Mouse (Mus musculus) adrenal gland, postnatal 0 days (tissue): ENCODE results near the gene Actl7b. TPM values are rescaled to one million over a fixed set of nuclear protein-coding genes. Genes with fewer than 3 reads are reported as not detected.

Experiments
- polyA plus RNA-seq: library from polyadenylated mRNA; unstranded; fragments of >200 nt; fragmentation: Nextera tagmentation; extraction: Ambion mirVana; gene quantifications from 2 replicates; pipeline ENCODE4 v1.2.1, GENCODE M21; 2015

The Actl7b gene
- polyA plus RNA-seq, result not detected in 2 replicates

GRCm38 (mm10) chr4:56741041-56741493 lies at the start of gene Actl7b:
Actl7b (minus strand) TSS chr4:56741443.

GRCm38 (mm10) chr4:56743363-56744195 lies 2.3 kb upstream of the Actl7b start, which contains the start of gene Actl7a:
Actl7a (plus strand) TSS chr4:56743413.

DNA sequence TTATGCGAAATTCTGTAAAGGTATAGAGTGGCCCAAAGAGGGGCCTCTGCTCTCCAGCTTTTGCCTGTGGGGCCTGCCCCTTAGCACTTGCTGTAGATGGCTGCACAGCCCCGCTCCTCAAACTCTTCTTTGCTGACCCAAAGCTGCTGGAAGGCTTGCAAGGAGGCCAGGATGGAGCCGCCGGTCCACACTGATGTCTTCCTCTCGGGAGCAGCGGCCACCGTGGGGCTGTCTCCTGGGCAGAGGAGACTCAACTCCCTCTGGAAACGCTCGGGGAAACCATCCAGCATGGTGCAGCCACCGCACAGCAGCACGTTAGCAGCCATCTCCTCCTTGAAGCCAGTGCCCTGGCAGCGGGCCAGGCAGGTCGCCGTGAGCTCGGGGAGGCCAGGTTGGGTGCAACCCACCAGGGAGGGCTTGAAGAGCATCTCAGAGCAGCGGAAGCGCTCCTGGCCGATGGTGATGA lies 1.2 kb downstream of the Actl7b start, which contains the start of gene Gm26657:
Gm26657 (plus strand) TSS at position 51 of the 466 bp plus-strand sequence.

Other genes starting within 250 kb of the Actl7b start
- gene Gm26657, start 1.4 kb downstream of the Actl7b start, polyA plus RNA-seq, result not detected in 2 replicates
- not detected in 2 replicates for gene Actl7a, start 2.0 kb upstream of the Actl7b start, polyA plus RNA-seq
- gene Elp1, start 60.9 kb upstream of the Actl7b start, polyA plus RNA-seq, result 17.9 and 20.0 TPM in 2 replicates
- gene Fam206a, start 60.9 kb upstream of the Actl7b start, polyA plus RNA-seq, result 4.0 and 7.0 TPM in 2 replicates
- gene Ctnnal1, start 123.7 kb upstream of the Actl7b start, polyA plus RNA-seq, result 17.6 and 24.0 TPM in 2 replicates
- 5.2 and 14.1 TPM in 2 replicates for gene Tmem245, start 206.0 kb upstream of the Actl7b start, polyA plus RNA-seq
- 0.33 and 0.46 TPM in 2 replicates for gene Frrs1l, start 248.9 kb upstream of the Actl7b start, polyA plus RNA-seq